ENCODE assay signal across 17 mouse cellular contexts in the genomic region with DNA sequence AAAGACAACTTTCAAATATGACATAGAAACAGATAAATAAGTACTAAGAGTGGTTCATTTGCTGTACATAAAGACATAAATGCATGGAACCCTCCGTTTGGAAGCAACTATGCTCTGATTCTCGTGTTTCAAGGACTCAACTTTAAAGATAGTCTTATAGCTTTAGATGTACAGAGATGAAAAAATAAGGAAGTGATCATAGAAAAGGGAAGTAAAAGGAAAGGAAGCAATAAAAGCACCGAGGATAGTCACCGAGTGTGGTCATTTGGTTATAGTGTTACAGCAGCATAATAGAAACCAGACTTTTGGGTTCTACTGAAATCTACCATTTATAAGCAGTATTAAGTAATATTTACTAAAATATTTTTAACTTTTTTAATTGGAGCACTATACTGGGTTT. TPM values are rescaled to one million over a fixed set of nuclear protein-coding genes. Genes with fewer than 3 reads are reported as not detected.
"Had no signal": no experiment of that assay in that cellular context is flagged by ENCODE, and none has a peak within 500 bp of the region (broad histone marks: within the 10 kb centered on the region; RNA-seq: fewer than 3 reads in every experiment).

No protein-coding gene starts in this region.

- H3K27ac ChIP-seq: kidney, embryonic 15.5 days; left cerebral cortex, adult 2 months; limb, embryonic 10.5 days; liver, embryonic 12.5 days; midbrain, embryonic 15.5 days; neural tube, embryonic 15.5 days had no signal

- H3K9ac ChIP-seq: kidney, embryonic 15.5 days; liver, embryonic 12.5 days; midbrain, embryonic 15.5 days; neural tube, embryonic 15.5 days had no signal

- H3K27me3 ChIP-seq: kidney, embryonic 15.5 days; liver, embryonic 12.5 days; megakaryocyte, embryonic 14.5 days; midbrain, embryonic 15.5 days; neural tube, embryonic 15.5 days had no signal

- H3K9me3 ChIP-seq: kidney, embryonic 15.5 days; limb, embryonic 10.5 days; liver, embryonic 12.5 days; megakaryocyte, embryonic 14.5 days; midbrain, embryonic 15.5 days; neural tube, embryonic 15.5 days had no signal

- DNase-seq: kidney, adult 2 months; kidney, postnatal 14 days; lung, postnatal 36 days; spleen, adult 18-20 months; thymus, postnatal 4 days had no signal

- H3K4me2 ChIP-seq: kidney, embryonic 15.5 days; liver, embryonic 12.5 days; midbrain, embryonic 11.5 days; midbrain, embryonic 15.5 days; neural tube, embryonic 15.5 days had no signal

- H3K36me3 ChIP-seq: kidney, embryonic 15.5 days; limb, embryonic 10.5 days; liver, embryonic 12.5 days; midbrain, embryonic 15.5 days; neural tube, embryonic 15.5 days had no signal

- H3K4me1 ChIP-seq: kidney, embryonic 15.5 days; limb, embryonic 10.5 days; liver, embryonic 12.5 days; midbrain, embryonic 15.5 days; neural tube, embryonic 15.5 days had no signal

- ATAC-seq: liver, embryonic 12.5 days; midbrain, embryonic 15.5 days had no signal

- H3K4me3 ChIP-seq: kidney, embryonic 15.5 days; left cerebral cortex, adult 2 months; limb, embryonic 10.5 days; liver, embryonic 12.5 days; megakaryocyte, embryonic 14.5 days; midbrain, embryonic 15.5 days; neural tube, embryonic 15.5 days had no signal

RNA-seq across cellular contexts. Expression of gene Tespa1, which starts 4.0 kb away (rescaled TPM):
- polyA plus RNA-seq: limb, embryonic 10.5 days had no signal

RNA-seq across cellular contexts. Expression of gene Neurod4, which starts 38.7 kb away (rescaled TPM):
- polyA plus RNA-seq: kidney, adult 2 months; kidney, embryonic 15.5 days; large intestine, adult 2 months; liver, embryonic 12.5 days; liver, embryonic 16.5 days; lung, embryonic 16.5 days; stomach, embryonic 16.5 days had no signal
